Mouse (Mus musculus): ENCODE measurements around the gene Hrasls. TPM values are rescaled to one million over a fixed set of nuclear protein-coding genes. Genes with fewer than 3 reads are reported as not detected.

Hrasls gene
- polyA plus RNA-seq, 1 experiment from 2014 or later = 1.0 TPM

DNA sequence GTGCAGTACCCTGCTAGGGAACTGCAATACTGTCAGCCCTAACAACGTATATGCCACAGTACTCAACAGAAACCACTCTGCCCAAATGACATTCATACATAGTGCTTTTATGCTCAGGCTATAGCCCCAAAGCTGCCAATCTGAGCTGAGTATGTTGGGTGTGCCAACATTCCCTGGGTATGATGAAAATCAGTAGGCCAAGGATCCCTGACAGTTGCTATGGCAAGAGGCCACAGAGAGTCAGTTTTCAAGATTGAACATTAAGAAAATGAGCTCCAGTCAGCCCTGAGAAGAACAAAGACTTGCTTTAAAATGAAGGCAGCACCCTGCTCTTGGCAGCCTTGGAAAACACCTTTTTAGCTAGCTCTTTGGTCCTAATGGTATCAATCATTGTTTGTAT is 14.3 kb upstream of the Hrasls start:
- peaks cover 8% of the 10 kb centered on the region for H3K4me1 ChIP-seq (ENCODE audit: control insufficient read depth, insufficient read depth, low read length)
- no peak overlapping the region for H3K27ac ChIP-seq (ENCODE audit: low read length)
- H3K27me3 ChIP-seq (ENCODE audit: control insufficient read depth, insufficient read depth, low read length) = no peaks in the 10 kb centered on the region
- H3K9me3 ChIP-seq (ENCODE audit: control insufficient read depth, low read depth, low read length) = no peaks in the 10 kb centered on the region
- 82% methylated on average over 1 of the region's 1 CpGs for WGBS
- no peak for ATAC-seq (ENCODE audit: insufficient number of reproducible peaks, insufficient read depth, low FRiP score, low read depth)
- H3K4me3 ChIP-seq (ENCODE audit: low read depth, low read length) = no peak overlapping the region
- H3K36me3 ChIP-seq (ENCODE audit: control insufficient read depth, insufficient read depth, low read length) = no peaks in the 10 kb centered on the region
- no peak overlapping the region for H3K4me2 ChIP-seq (replicated peaks; ENCODE audit: low read depth, low read length)
- H3K9ac ChIP-seq (replicated peaks; ENCODE audit: low read depth, low read length) = no peak overlapping the region

DNA sequence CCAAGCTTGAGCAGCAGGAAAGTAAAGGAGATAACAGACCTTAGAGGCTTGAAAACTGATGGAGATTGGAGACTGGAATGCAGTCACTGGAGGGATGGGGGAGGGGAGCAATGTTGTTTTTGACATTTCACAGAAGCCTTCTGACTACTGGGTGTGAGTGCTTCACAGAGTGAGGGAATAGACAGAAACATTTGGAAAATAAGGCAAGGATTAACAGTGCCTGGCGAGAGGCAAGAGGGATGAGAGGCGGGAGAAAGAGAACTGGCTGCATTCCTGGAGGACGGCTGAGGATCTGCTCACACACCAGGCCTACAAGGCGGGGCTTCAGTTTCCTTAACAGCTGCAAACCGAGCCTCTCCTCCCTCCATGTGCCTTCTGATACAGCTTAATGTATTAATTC is 11.0 kb upstream of the Hrasls start:
- H3K9ac ChIP-seq (replicated peaks; ENCODE audit: low read depth, low read length) = no peak overlapping the region
- ATAC-seq (ENCODE audit: insufficient number of reproducible peaks, insufficient read depth, low FRiP score, low read depth) = peak; percentile 89; the same call in 1 of the 2 replicates
- no peaks in the 10 kb centered on the region for H3K27me3 ChIP-seq (ENCODE audit: control insufficient read depth, insufficient read depth, low read length)
- no peaks in the 10 kb centered on the region for H3K9me3 ChIP-seq (ENCODE audit: control insufficient read depth, low read depth, low read length)
- H3K36me3 ChIP-seq (ENCODE audit: control insufficient read depth, insufficient read depth, low read length) = no peaks in the 10 kb centered on the region
- peaks cover 8% of the 10 kb centered on the region for H3K4me1 ChIP-seq (ENCODE audit: control insufficient read depth, insufficient read depth, low read length)
- whole genome bisulfite sequencing = 5% methylated on average over 5 of the region's 5 CpGs
- H3K27ac ChIP-seq (ENCODE audit: low read length) = peak overlapping the region; percentile 53; the same call in 1 of the 2 replicates
- no peak overlapping the region for H3K4me3 ChIP-seq (ENCODE audit: low read depth, low read length)
- no peak overlapping the region for H3K4me2 ChIP-seq (replicated peaks; ENCODE audit: low read depth, low read length)

DNA sequence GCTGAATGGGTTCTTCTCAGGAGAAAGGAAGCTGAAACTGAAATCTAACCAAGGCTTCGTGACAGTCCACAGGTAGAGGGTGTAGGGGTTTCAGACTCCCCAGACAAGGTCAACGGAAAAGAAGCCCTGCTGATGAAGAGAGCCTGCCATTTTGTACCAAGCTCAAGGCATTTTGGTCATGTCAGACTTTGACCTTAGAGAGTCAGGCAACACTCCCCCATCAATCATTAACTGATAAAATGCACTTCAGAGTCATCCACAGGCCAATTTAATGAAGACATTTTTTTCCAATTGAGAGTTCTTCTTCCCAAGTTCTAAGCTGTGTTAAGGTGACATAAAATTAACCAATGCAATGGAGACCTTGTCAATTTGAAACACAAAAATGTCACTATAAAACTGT is 8.3 kb upstream of the Hrasls start:
- WGBS = 85% methylated on average over 2 of the region's 2 CpGs
- Histone ChIP-seq H3K4me1 (ENCODE audit: control insufficient read depth, insufficient read depth, low read length) (peaks cover 8% of the 10 kb centered on the region), H3K4me3 (ENCODE audit: low read depth, low read length) (no peak overlapping the region), H3K27ac (ENCODE audit: low read length) (no peak overlapping the region), H3K27me3 (ENCODE audit: control insufficient read depth, insufficient read depth, low read length) (no peaks in the 10 kb centered on the region), H3K36me3 (ENCODE audit: control insufficient read depth, insufficient read depth, low read length) (no peaks in the 10 kb centered on the region), H3K9me3 (ENCODE audit: control insufficient read depth, low read depth, low read length) (no peaks in the 10 kb centered on the region), H3K9ac (replicated peaks; ENCODE audit: low read depth, low read length) (no peak overlapping the region), H3K4me2 (replicated peaks; ENCODE audit: low read depth, low read length) (no peak overlapping the region)
- no peak for ATAC-seq (ENCODE audit: insufficient number of reproducible peaks, insufficient read depth, low FRiP score, low read depth)

DNA sequence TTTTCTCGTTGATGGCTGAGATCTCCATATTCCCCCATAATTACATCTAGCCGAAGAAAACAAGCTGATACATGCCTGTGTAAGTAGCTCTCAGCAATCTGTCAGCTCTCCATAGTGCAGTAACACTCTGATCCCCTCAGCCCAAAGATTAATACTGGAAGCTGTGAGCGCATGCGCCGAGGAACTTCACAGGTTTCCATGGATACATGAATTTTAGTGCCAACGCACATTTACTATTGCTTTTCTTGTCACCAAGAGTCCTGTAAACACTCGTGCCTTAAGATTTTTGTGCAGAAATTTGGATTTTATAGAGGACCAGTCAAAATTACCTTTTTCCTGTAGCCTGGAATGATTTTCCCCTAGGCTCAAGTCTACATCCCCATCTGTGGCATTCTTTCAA is 4.6 kb upstream of the Hrasls start:
- Histone ChIP-seq H3K27me3 (ENCODE audit: control insufficient read depth, insufficient read depth, low read length) (0 out of 2 replicates have a peak, but pooled peaks cover 5% of the 10 kb centered on the region), H3K9ac (replicated peaks; ENCODE audit: low read depth, low read length) (no peak overlapping the region), H3K27ac (ENCODE audit: low read length) (no peak overlapping the region), H3K36me3 (ENCODE audit: control insufficient read depth, insufficient read depth, low read length) (no peaks in the 10 kb centered on the region), H3K9me3 (ENCODE audit: control insufficient read depth, low read depth, low read length) (no peaks in the 10 kb centered on the region), H3K4me2 (replicated peaks; ENCODE audit: low read depth, low read length) (no peak overlapping the region), H3K4me3 (ENCODE audit: low read depth, low read length) (no peak overlapping the region), H3K4me1 (ENCODE audit: control insufficient read depth, insufficient read depth, low read length) (no peaks in the 10 kb centered on the region)
- ATAC-seq (ENCODE audit: insufficient number of reproducible peaks, insufficient read depth, low FRiP score, low read depth) = no peak
- WGBS = 69% methylated on average over 7 of the region's 7 CpGs

DNA sequence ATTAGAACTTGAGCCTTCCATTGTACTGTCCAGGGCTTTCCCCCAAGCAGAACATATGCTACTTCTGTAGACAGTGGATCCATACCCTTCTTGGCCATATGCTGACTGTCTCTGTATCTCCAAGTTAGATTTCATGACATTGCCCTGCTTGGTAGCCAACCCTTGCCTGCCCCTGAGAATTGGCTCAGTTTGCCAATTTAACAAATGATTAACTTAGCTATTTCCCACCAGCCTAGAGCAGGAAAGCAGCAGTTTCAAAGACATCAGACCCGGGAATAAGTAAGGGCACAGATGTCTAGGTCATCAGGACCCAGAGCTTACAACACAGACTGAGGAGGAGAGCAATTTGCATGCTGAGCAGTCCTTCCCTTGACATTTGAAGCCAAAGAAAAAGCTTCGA is 3.9 kb upstream of the Hrasls start:
- Histone ChIP-seq H3K27me3 (ENCODE audit: control insufficient read depth, insufficient read depth, low read length) (0 out of 2 replicates have a peak, but pooled peaks cover 5% of the 10 kb centered on the region), H3K27ac (ENCODE audit: low read length) (no peak overlapping the region), H3K4me1 (ENCODE audit: control insufficient read depth, insufficient read depth, low read length) (no peaks in the 10 kb centered on the region), H3K4me3 (ENCODE audit: low read depth, low read length) (no peak overlapping the region), H3K4me2 (replicated peaks; ENCODE audit: low read depth, low read length) (no peak overlapping the region), H3K9me3 (ENCODE audit: control insufficient read depth, low read depth, low read length) (no peaks in the 10 kb centered on the region), H3K36me3 (ENCODE audit: control insufficient read depth, insufficient read depth, low read length) (no peaks in the 10 kb centered on the region), H3K9ac (replicated peaks; ENCODE audit: low read depth, low read length) (no peak overlapping the region)
- WGBS = 36% methylated on average over 2 of the region's 2 CpGs
- ATAC-seq (ENCODE audit: insufficient number of reproducible peaks, insufficient read depth, low FRiP score, low read depth) = no peak

DNA sequence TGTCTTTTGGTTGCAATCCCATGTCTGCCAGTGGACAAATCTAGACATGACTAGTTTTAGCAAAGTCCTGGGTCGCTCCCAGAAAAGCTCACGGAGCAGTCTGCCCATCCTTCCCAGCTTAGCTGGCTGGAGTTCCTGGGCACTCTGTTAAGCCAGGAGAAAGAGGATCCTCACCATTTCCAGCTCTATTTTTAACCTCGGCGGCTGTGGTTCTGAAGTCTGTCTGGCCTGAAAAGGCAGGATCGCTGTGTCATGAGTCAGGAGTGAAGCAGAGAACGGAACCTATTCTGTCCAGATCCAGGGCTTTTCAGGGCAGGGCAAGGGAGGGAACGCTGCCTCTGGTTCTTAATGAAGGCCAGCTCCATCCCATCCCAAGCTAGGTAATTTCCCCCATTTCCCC is 654 bp upstream of the Hrasls start:
- no peak overlapping the region for H3K9ac ChIP-seq (replicated peaks; ENCODE audit: low read depth, low read length)
- no peaks in the 10 kb centered on the region for H3K4me1 ChIP-seq (ENCODE audit: control insufficient read depth, insufficient read depth, low read length)
- H3K9me3 ChIP-seq (ENCODE audit: control insufficient read depth, low read depth, low read length) = no peaks in the 10 kb centered on the region
- WGBS = 67% methylated on average over 7 of the region's 7 CpGs
- H3K4me2 ChIP-seq (replicated peaks; ENCODE audit: low read depth, low read length) = no peak overlapping the region
- H3K27me3 ChIP-seq (ENCODE audit: control insufficient read depth, insufficient read depth, low read length) = 0 out of 2 replicates have a peak, but pooled peaks cover 5% of the 10 kb centered on the region
- no peak overlapping the region for H3K4me3 ChIP-seq (ENCODE audit: low read depth, low read length)
- no peak for ATAC-seq (ENCODE audit: insufficient number of reproducible peaks, insufficient read depth, low FRiP score, low read depth)
- H3K36me3 ChIP-seq (ENCODE audit: control insufficient read depth, insufficient read depth, low read length) = no peaks in the 10 kb centered on the region
- H3K27ac ChIP-seq (ENCODE audit: low read length) = no peak overlapping the region

DNA sequence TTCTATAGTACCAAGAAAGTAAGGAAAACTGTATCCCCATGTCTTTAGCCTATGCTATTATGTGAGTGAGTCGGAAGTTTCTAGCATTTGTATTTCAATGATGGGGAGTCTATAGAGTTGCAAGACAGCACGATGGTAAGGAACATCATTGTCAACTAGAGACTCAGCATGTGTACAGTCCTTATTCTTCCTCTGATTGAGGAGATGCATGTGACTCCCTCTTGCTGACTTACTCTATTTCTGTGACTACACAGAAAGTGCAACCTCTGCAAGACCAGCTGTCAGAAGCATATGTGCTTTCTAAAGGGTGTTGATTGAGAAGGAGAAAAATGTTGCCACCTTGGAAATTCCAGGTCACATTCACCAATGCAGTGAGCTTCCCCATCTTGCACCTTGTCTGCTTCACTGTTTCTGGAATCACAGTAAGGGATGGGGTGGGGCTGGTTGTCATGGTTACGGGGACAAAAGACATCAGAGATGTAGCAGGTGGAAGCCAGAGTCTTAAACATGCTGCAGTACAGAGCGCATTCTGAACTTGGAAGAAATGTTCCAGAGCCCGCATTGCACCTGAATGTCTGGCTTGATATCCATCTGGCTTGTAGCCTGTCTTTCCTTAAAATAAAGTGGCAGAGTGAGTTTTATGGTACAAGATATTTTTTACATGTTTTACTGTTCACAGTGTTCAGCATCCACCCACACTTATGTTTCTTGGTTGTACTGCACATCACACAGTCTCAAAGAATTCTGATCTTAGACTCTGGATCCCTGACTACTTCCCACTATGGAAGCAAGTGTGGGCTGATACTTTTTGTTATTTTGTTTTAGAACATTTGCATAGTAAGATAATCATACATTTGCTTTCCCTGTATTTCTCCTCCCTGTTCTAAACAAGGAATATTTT is 7.2 kb downstream of the Hrasls start:
- no peak overlapping the region for H3K4me3 ChIP-seq (ENCODE audit: low read depth, low read length)
- H3K36me3 ChIP-seq (ENCODE audit: control insufficient read depth, insufficient read depth, low read length) = no peaks in the 10 kb centered on the region
- no peaks in the 10 kb centered on the region for H3K27me3 ChIP-seq (ENCODE audit: control insufficient read depth, insufficient read depth, low read length)
- H3K27ac ChIP-seq (ENCODE audit: low read length) = no peak overlapping the region
- H3K9ac ChIP-seq (replicated peaks; ENCODE audit: low read depth, low read length) = no peak overlapping the region
- no peak overlapping the region for H3K4me2 ChIP-seq (replicated peaks; ENCODE audit: low read depth, low read length)
- ATAC-seq (ENCODE audit: insufficient number of reproducible peaks, insufficient read depth, low FRiP score, low read depth) = no peak
- no peaks in the 10 kb centered on the region for H3K4me1 ChIP-seq (ENCODE audit: control insufficient read depth, insufficient read depth, low read length)
- H3K9me3 ChIP-seq (ENCODE audit: control insufficient read depth, low read depth, low read length) = no peaks in the 10 kb centered on the region
- 78% methylated on average over 5 of the region's 5 CpGs for WGBS

DNA sequence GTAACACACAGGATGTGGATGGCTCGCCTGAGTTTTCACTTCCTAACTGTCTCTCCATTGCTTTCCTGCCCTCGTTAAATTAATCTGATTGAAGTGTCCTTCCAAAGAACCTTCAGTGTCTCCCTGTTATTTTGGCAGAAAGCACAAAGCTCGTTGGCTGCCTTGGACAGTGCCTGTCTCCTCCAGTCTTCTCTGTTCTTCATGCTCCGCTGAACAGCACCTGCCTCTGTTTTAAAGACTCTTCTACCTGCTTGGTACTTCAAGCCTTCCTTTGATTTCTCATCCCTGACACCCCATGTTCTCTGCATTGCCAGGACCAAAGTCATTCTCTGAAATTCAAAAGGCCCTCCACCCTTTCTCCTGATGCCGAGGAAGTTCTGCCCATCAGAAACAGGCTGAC is 26.5 kb downstream of the Hrasls start:
- no peak for ATAC-seq (ENCODE audit: insufficient number of reproducible peaks, insufficient read depth, low FRiP score, low read depth)
- no peaks in the 10 kb centered on the region for H3K27me3 ChIP-seq (ENCODE audit: control insufficient read depth, insufficient read depth, low read length)
- WGBS = 82% methylated on average over 5 of the region's 5 CpGs

More for the DNA sequence above, 26.5 kb downstream of the Hrasls start:
- H3K9ac ChIP-seq (replicated peaks; ENCODE audit: low read depth, low read length) = no peak overlapping the region
- no peak overlapping the region for H3K4me3 ChIP-seq (ENCODE audit: low read depth, low read length)
- no peaks in the 10 kb centered on the region for H3K9me3 ChIP-seq (ENCODE audit: control insufficient read depth, low read depth, low read length)
- H3K4me2 ChIP-seq (replicated peaks; ENCODE audit: low read depth, low read length) = no peak overlapping the region
- H3K4me1 ChIP-seq (ENCODE audit: control insufficient read depth, insufficient read depth, low read length) = no peaks in the 10 kb centered on the region
- H3K36me3 ChIP-seq (ENCODE audit: control insufficient read depth, insufficient read depth, low read length) = no peaks in the 10 kb centered on the region
- H3K27ac ChIP-seq (ENCODE audit: low read length) = no peak overlapping the region
